ENCODE assay signal across 2 mouse cellular contexts in the genomic region with DNA sequence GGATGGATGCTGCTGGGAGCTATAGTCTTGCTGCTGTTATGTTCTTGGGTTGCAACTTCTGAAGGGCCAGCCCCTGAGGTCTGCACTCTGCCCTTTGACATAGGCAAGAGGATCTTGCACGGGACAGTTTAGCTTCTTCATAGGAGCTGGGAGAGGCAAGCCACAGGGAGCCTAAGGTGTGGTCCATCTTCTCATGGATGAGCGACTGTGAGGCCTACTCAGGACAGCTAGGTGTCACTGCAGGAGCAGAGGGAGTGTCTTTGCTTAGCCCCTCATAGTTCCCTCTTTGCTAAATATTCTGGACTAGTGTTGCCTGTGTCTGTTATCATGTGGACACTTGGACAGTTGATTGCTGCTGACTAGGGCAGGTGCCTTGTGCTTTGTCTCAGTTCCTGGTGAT.
TF ChIP-seq lines count a peak whose summit lies in the region.

No protein-coding gene starts in this region.

TF ChIP-seq in CH12.LX, 34 proteins besides CTCF, POLR2A, EP300 and RAD21 (continued from another document):
- TF ChIP-seq TBP (conservative IDR thresholded peaks at IDR 0.05; ENCODE audit: low read depth, low read length), result no peak
TF ChIP-seq in CH12.LX: peak in this region for 1.

TF ChIP-seq in MEL, 35 proteins besides CTCF, POLR2A, EP300 and RAD21:
- TF ChIP-seq MEF2A (IDR thresholded peaks at IDR 0.05; ENCODE audit: extremely low read depth, insufficient replicate concordance, low read depth, low read length, poor library complexity, severe bottlenecking) (no peak), SMC3 (IDR thresholded peaks at IDR 0.05; ENCODE audit: low read depth, low read length) (peak; percentile 18; the same call in 1 of the 2 replicates), USF2 (IDR thresholded peaks at IDR 0.05; ENCODE audit: borderline replicate concordance in 1 of 2, insufficient read depth in 1 of 2, low read depth in 1 of 2, low read length in 2 of 2) (no peak)
